Mouse (Mus musculus): ENCODE results near the gene Abca2. TPM values are rescaled to one million over a fixed set of nuclear protein-coding genes. Genes with fewer than 3 reads are reported as not detected.

Abca2 gene
- polyA plus RNA-seq, 1 experiment from 2014 or later: 12.7 TPM

DNA sequence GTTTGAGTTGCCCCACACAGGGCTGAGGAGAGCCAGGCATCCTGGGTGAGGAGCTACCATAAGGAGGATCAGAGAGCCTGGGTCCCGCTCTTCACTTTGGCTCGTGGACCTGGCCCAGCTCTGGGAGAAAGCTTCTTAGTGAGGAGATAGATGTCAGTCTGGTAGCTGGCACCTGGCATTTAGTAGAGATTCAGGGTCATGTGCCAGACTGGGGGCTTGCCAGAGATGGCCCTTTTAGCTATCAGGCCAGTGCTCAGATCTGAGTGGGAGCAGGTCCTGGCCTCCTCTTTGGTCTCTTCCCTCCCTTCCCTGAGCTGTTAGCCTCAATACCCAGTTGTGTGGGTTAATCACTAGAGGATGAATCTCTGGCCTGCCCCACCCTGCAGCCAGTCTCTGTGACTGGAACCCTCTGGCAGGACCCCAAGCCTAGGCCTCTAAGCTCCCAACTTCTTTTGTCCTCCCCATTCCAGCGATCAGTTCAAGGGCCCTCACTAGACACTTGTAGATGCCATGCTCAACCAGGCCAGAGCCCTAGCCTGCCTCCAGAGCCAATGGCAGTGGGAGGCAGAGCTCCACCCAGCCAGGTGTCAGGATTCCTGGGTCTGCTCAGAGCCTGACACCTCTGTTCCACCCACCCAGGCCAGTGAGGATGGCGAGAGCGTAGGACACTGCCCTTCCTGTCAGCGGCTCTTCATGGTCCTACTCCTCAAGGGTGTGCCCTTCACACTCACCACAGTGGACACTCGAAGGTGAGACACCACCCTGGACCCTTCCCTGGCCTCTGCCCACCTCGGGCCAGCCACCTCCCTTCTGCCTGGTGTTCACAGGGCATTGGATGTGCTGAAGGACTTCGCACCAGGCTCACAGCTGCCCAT lies 28.8 kb downstream of the Abca2 start:
- H3K9ac ChIP-seq (replicated peaks; ENCODE audit: low read length): no peak overlapping the region
- H3K36me3 ChIP-seq (ENCODE audit: insufficient read depth, low read length): no peaks in the 10 kb centered on the region
- WGBS: 82% methylated on average over 9 of the region's 9 CpGs
- no peaks in the 10 kb centered on the region for H3K9me3 ChIP-seq (ENCODE audit: low read length)
- H3K27ac ChIP-seq (ENCODE audit: low read length): no peak overlapping the region
- H3K27me3 ChIP-seq (ENCODE audit: insufficient read depth, low read length): no peaks in the 10 kb centered on the region
- peaks cover 13% of the 10 kb centered on the region for H3K4me1 ChIP-seq (ENCODE audit: insufficient read depth, low read length)
- no peak for ATAC-seq (ENCODE audit: low FRiP score, low TSS enrichment)
- no peak overlapping the region for H3K4me2 ChIP-seq (replicated peaks; ENCODE audit: low read depth, low read length)
- H3K4me3 ChIP-seq (ENCODE audit: low read length): no peak overlapping the region

DNA sequence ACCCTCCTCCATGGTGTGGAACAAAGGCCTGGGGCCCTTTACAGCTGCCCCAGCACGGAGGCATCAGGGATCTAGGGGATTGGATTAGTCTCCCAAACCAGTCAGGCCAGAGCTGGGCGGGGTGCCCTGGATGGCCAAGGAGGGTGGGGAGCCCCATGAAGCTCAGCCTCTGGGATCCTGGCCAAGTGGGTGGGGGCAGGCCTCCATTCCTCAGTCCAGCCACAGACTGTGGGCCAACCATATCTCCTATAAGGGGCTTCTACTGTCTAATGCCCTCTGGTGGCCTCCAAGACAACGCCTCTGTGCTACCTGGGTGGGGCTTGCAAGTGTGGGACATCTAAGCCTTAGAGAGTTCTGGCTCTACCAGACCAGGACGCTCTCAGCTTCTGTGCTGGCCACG lies 30.4 kb downstream of the Abca2 start:
- ATAC-seq (ENCODE audit: low FRiP score, low TSS enrichment): no peak
- no peak overlapping the region for H3K4me2 ChIP-seq (replicated peaks; ENCODE audit: low read depth, low read length)
- WGBS: 73% methylated on average over 5 of the region's 5 CpGs

DNA sequence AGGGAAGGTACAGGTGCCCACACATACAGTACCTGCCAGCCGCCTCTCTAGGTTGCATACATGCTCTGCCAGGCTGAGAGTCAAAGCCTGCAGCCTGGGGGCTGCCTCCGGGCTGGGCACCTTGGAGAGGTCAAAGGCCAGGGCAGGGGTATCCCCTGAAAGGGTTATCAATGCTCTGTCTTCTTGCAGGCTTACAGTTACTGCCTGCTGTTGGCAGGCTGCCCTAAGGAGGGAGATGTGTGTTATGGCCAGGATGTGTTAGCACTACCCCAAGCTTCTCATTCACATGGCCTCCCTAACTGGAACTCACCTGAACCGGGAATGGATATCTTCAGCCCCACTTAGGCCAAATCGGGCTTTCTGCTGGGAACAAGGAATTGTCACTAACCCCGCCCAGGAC lies 31.6 kb downstream of the Abca2 start:
- Histone ChIP-seq H3K9me3 (ENCODE audit: low read length) (no peaks in the 10 kb centered on the region), H3K4me2 (replicated peaks; ENCODE audit: low read depth, low read length) (peak overlapping the region; percentile 87), H3K36me3 (ENCODE audit: insufficient read depth, low read length) (no peaks in the 10 kb centered on the region), H3K27me3 (ENCODE audit: insufficient read depth, low read length) (no peaks in the 10 kb centered on the region), H3K4me3 (ENCODE audit: low read length) (peak overlapping the region; percentile 85), H3K27ac (ENCODE audit: low read length) (peak overlapping the region; percentile 90), H3K9ac (replicated peaks; ENCODE audit: low read length) (peak overlapping the region; percentile 85), H3K4me1 (ENCODE audit: insufficient read depth, low read length) (peaks cover 13% of the 10 kb centered on the region)
- peak; percentile 4; the same call in 1 of the 2 replicates for ATAC-seq (ENCODE audit: low FRiP score, low TSS enrichment)
- WGBS: 33% methylated on average over 5 of the region's 5 CpGs

More for the DNA sequence above, 30.4 kb downstream of the Abca2 start:
- Histone ChIP-seq H3K9me3 (ENCODE audit: low read length) (no peaks in the 10 kb centered on the region), H3K36me3 (ENCODE audit: insufficient read depth, low read length) (no peaks in the 10 kb centered on the region), H3K4me3 (ENCODE audit: low read length) (no peak overlapping the region), H3K27me3 (ENCODE audit: insufficient read depth, low read length) (no peaks in the 10 kb centered on the region), H3K4me1 (ENCODE audit: insufficient read depth, low read length) (peaks cover 13% of the 10 kb centered on the region), H3K9ac (replicated peaks; ENCODE audit: low read length) (no peak overlapping the region), H3K27ac (ENCODE audit: low read length) (no peak overlapping the region)

DNA sequence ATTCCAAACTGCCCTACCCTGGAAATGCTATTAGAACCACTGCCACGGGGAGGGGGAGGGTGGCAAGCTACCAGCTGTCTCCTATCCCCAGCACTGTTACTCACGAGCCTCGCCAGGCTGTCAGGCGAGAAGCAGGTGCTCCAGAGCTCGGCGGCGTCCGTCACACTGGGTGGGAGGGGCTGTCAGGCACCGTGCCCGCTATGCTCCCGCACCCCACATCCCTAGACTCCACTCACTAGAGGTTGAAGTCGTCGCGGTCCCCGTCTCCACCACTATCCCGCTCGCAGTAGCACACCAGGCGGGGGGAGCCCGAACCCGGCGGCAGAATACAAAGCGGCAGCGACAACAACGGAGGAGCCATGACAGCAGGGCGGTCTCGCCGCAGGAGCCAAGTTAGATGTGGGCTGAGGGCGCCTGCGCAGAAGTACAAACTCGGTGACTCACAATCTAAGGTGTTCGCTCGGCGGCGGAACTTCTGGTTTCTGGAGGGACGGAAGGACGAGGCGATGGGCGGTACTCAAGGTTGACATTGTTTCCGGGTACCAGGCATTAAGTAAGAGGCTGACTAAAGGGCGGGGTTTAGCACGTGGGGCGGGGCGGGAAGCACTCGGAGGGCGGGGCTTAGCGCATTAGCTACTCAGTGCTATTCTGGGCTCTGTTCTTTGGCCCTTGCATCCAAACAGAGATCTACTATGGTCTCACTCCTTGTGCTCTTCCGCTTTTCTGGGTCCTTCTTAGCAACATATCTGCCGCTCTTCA lies 32.2 kb downstream of the Abca2 start, which contains the start of gene Paxx:
Gene Paxx (minus strand): TSS at position 544 of the 759 bp plus-strand sequence.
- H3K9ac ChIP-seq (replicated peaks; ENCODE audit: low read length): peak within 1 kb of the TSS; percentile 85
- H3K9me3 ChIP-seq (ENCODE audit: low read length): no peaks in the 10 kb centered on the region
- peak within 1 kb of the TSS; percentile 85 for H3K4me3 ChIP-seq (ENCODE audit: low read length)
- H3K4me1 ChIP-seq (ENCODE audit: insufficient read depth, low read length): peaks cover 15% of the 10 kb centered on the region
- H3K27ac ChIP-seq (ENCODE audit: low read length): peak within 1 kb of the TSS; percentile 90
- H3K4me2 ChIP-seq (replicated peaks; ENCODE audit: low read depth, low read length): peak within 1 kb of the TSS; percentile 87
- no peaks in the 10 kb centered on the region for H3K27me3 ChIP-seq (ENCODE audit: insufficient read depth, low read length)
- under 1% methylated on average over 48 of the region's 48 CpGs for WGBS
- no peaks in the 10 kb centered on the region for H3K36me3 ChIP-seq (ENCODE audit: insufficient read depth, low read length)
- peak; percentile 94 for ATAC-seq (ENCODE audit: low FRiP score, low TSS enrichment)

DNA sequence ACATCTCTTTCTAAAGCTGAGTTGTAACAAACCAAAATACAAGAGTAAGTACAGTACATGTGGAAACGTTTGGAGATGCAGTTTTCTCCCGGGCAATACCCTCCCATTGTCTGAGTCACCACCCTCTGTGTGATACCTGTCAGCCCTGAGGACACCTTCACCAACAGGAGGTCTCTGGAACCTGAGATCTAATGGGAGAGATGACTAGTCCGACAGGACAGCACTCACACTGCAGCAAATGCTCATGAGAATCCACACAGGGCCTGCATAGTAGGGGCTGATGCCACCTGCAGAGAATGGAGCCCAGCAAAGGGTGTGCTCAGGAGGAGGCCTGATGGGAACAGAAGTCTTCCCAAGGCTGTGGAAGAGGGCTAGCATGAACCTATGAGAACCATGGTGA lies 32.9 kb downstream of the Abca2 start:
- Histone ChIP-seq H3K36me3 (ENCODE audit: insufficient read depth, low read length) (no peaks in the 10 kb centered on the region), H3K9me3 (ENCODE audit: low read length) (no peaks in the 10 kb centered on the region), H3K27ac (ENCODE audit: low read length) (peak overlapping the region; percentile 76; the same call in 1 of the 2 replicates), H3K27me3 (ENCODE audit: insufficient read depth, low read length) (no peaks in the 10 kb centered on the region), H3K4me2 (replicated peaks; ENCODE audit: low read depth, low read length) (peak overlapping the region; percentile 87), H3K4me3 (ENCODE audit: low read length) (peak overlapping the region; percentile 85), H3K4me1 (ENCODE audit: insufficient read depth, low read length) (peaks cover 17% of the 10 kb centered on the region), H3K9ac (replicated peaks; ENCODE audit: low read length) (peak overlapping the region; percentile 85)
- 21% methylated on average over 3 of the region's 3 CpGs for WGBS
- ATAC-seq (ENCODE audit: low FRiP score, low TSS enrichment): no peak

DNA sequence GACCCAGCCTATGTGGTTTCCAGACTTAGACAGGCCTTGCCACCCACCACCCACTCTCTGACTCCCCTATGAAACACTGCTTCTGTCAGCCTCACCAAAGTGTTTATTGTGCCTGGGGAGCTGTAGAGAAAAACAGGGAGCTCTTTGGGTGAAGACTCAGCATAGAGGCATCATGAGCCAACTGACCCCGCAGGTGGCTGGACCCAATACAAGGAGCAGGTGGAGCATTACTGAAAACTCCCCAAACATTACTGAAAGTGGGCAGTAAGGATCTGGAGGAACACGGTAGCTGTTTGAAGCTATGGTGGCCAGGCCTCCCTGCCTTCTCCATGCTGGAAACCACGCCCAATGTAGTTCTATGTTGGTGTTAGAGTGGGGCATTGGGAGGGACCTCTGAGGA lies 35.1 kb downstream of the Abca2 start:
- 86% methylated on average over 3 of the region's 3 CpGs for WGBS

DNA sequence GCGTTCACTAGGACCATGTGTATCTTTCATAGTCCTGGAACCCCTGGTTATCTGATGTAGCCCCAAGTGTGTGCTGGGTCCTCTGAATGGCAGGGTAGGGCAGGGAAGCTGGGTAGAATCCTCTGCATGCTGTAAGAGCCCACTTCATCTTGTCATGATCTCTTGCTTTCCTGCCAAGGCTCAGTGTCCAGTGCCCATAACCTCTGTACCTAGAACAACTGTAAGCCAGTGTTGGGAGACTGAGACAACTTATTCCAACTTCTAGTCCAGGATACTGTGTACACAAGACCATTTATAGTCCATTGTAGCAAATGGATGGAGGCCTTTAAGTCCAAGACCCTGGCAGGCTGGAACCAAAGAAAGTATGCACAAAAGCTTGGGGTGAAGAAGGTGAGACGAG lies 36.8 kb downstream of the Abca2 start:
- Histone ChIP-seq H3K4me3 (ENCODE audit: low read length) (no peak overlapping the region), H3K36me3 (ENCODE audit: insufficient read depth, low read length) (no peaks in the 10 kb centered on the region), H3K9ac (replicated peaks; ENCODE audit: low read length) (no peak overlapping the region), H3K27me3 (ENCODE audit: insufficient read depth, low read length) (no peaks in the 10 kb centered on the region), H3K27ac (ENCODE audit: low read length) (no peak overlapping the region), H3K4me1 (ENCODE audit: insufficient read depth, low read length) (peaks cover 15% of the 10 kb centered on the region), H3K4me2 (replicated peaks; ENCODE audit: low read depth, low read length) (no peak overlapping the region), H3K9me3 (ENCODE audit: low read length) (no peaks in the 10 kb centered on the region)
- WGBS: 76% methylated on average over 2 of the region's 2 CpGs
- ATAC-seq (ENCODE audit: low FRiP score, low TSS enrichment): no peak

More for the DNA sequence above, 35.1 kb downstream of the Abca2 start:
- H3K4me1 ChIP-seq (ENCODE audit: insufficient read depth, low read length): peaks cover 20% of the 10 kb centered on the region
- no peaks in the 10 kb centered on the region for H3K27me3 ChIP-seq (ENCODE audit: insufficient read depth, low read length)
- no peaks in the 10 kb centered on the region for H3K9me3 ChIP-seq (ENCODE audit: low read length)
- H3K9ac ChIP-seq (replicated peaks; ENCODE audit: low read length): no peak overlapping the region
- no peaks in the 10 kb centered on the region for H3K36me3 ChIP-seq (ENCODE audit: insufficient read depth, low read length)
- ATAC-seq (ENCODE audit: low FRiP score, low TSS enrichment): no peak
- no peak overlapping the region for H3K4me3 ChIP-seq (ENCODE audit: low read length)
- no peak overlapping the region for H3K27ac ChIP-seq (ENCODE audit: low read length)
- H3K4me2 ChIP-seq (replicated peaks; ENCODE audit: low read depth, low read length): no peak overlapping the region

DNA sequence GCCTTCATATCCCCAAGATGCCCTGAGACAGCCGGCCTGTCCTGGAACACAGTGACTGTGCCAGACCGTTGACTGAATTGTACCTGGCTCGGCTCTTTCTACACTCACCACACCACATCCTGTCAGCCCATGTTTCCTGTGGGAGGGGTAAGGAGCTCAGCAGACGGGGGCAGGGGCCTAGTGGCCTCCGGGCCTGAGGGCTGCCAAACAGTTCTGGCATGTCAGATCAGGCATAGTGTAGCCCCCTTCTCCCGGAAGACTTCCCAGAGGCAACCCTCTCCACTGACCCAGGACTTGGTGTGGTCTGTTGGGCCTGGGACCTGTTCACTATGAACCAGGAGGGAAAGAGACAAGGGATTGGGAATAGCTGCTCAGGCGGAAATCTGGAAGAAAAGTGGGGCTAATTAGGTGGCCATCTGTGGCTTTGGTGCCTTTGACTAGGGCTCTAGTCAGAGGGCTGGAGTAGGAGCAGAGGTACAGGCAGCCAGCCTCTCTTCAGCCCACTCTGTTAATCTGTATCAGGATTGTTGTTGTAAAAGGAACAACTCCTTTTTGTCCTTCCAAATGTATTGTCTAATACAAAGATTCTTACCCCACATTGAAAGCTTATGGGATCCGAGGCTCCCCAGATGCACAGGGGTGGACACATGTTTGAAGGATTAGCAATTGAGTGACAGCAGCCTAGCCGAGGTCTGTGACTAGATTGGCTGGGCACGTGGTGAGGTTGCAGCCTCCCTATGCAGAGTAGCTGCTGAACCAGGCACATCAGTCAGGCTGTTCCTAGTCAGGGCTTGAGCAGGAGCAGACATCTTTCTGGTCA lies 37.5 kb downstream of the Abca2 start:
- no peaks in the 10 kb centered on the region for H3K36me3 ChIP-seq (ENCODE audit: insufficient read depth, low read length)
- H3K27ac ChIP-seq (ENCODE audit: low read length): no peak overlapping the region
- H3K4me2 ChIP-seq (replicated peaks; ENCODE audit: low read depth, low read length): no peak overlapping the region
- no peaks in the 10 kb centered on the region for H3K9me3 ChIP-seq (ENCODE audit: low read length)
- WGBS: 44% methylated on average over 10 of the region's 10 CpGs
- no peaks in the 10 kb centered on the region for H3K27me3 ChIP-seq (ENCODE audit: insufficient read depth, low read length)
- ATAC-seq (ENCODE audit: low FRiP score, low TSS enrichment): no peak
- no peak overlapping the region for H3K9ac ChIP-seq (replicated peaks; ENCODE audit: low read length)
- H3K4me1 ChIP-seq (ENCODE audit: insufficient read depth, low read length): peaks cover 13% of the 10 kb centered on the region
- H3K4me3 ChIP-seq (ENCODE audit: low read length): no peak overlapping the region

DNA sequence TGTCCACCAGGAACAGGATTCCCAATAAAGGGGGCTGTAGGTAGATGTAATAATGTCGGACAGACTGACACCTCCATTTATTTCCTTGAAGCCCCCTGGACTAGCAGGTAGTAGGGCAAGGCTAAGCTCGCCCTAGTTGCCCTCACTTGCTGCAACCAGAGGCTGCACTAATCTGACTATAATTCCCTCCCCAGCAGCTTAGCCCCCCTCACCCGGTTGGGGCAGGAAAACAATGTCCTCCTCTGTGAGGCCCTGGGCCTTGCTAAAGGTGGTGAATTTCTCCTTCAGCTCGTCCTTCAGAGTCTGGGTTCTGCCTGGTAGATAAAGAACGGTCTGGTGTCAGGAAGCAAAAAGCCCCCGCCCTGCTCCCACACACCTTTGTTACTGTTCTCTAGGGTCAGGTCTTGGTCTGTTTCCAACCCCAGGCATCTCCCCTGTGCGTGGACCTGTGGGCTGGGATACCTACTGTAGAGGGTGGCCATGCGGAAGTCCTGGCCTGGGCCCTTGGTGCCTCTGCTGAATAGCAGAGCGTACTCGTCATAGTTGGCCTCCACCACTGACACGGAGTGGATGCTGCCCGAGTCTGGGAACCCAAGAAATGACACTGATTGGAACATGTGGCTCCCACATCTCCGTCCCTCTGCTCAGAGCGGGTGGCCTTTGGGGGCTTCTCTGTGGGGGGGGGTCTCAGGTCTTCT lies 39.3 kb downstream of the Abca2 start:
- Histone ChIP-seq H3K9me3 (ENCODE audit: low read length) (no peaks in the 10 kb centered on the region), H3K27ac (ENCODE audit: low read length) (no peak overlapping the region), H3K9ac (replicated peaks; ENCODE audit: low read length) (no peak overlapping the region), H3K4me2 (replicated peaks; ENCODE audit: low read depth, low read length) (no peak overlapping the region), H3K27me3 (ENCODE audit: insufficient read depth, low read length) (no peaks in the 10 kb centered on the region), H3K4me3 (ENCODE audit: low read length) (no peak overlapping the region), H3K4me1 (ENCODE audit: insufficient read depth, low read length) (peaks cover 10% of the 10 kb centered on the region; the same call in 1 of the 2 replicates), H3K36me3 (ENCODE audit: insufficient read depth, low read length) (no peaks in the 10 kb centered on the region)
- no peak for ATAC-seq (ENCODE audit: low FRiP score, low TSS enrichment)
- WGBS: 78% methylated on average over 14 of the region's 14 CpGs
